10 mouse cellular contexts compared by ENCODE assay signal in the genomic region with DNA sequence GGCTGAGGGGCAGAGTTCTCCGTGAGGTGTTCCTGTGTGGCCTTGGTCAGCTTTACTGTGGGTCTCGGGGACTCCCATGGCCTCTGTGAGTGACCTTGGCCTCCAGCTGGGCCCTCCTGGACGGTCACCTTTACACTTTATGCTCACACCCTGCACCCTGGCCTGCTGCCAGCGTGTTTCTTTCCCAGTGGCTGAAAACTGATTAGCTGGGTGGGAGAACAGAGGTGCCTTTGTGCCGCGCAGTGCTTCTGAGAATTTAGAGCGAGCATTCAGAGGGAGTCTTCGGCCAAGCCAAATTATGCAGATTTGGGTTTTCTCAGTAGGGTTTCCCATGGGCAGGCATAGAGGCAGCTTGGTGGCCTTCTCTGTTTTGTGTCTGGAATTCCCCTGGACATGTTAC. TPM values are rescaled to one million over a fixed set of nuclear protein-coding genes. Genes with fewer than 3 reads are reported as not detected.
DNase-seq lines count a peak whose midpoint lies in the region; ATAC-seq and TF ChIP-seq lines count a peak whose summit lies in the region.
"Had no signal": no experiment of that assay in that cellular context is flagged by ENCODE, and none has a peak within 500 bp of the region (broad histone marks: within the 10 kb centered on the region; RNA-seq: fewer than 3 reads in every experiment).

No protein-coding gene starts in this region.

- H3K4me1 ChIP-seq in liver, embryonic 13.5 days (replicated peaks): peaks cover 20% of the 10 kb centered on the region
- peaks cover 8% of the 10 kb centered on the region; the same call in 1 of the 2 replicates for H3K4me1 ChIP-seq in liver, embryonic 12.5 days
- H3K4me1 ChIP-seq in forebrain, embryonic 12.5 days: peaks cover 26% of the 10 kb centered on the region
- H3K4me1 ChIP-seq in kidney, adult 2 months (ENCODE audit: control insufficient read depth, insufficient read depth, low read length): peaks cover 50% of the 10 kb centered on the region
- no peaks in the 10 kb centered on the region for H3K4me1 ChIP-seq in midbrain, postnatal 0 days (ENCODE audit: insufficient read depth, low read length)

- no peak for TF ChIP-seq CTCF in kidney, adult 2 months (conservative IDR thresholded peaks at IDR 0.05; ENCODE audit: insufficient read depth, insufficient read length, low read depth, low read length)
- no peak for TF ChIP-seq CTCF in midbrain, postnatal 0 days (IDR thresholded peaks at IDR 0.05)

- WGBS in liver, embryonic 13.5 days (ENCODE audit: insufficient replicate concordance): 61% methylated on average over 8 of the region's 8 CpGs
- WGBS in liver, embryonic 12.5 days (ENCODE audit: insufficient replicate concordance): 78% methylated on average over 8 of the region's 8 CpGs
- 45% methylated on average over 8 of the region's 8 CpGs for WGBS in forebrain, embryonic 12.5 days
- 19% methylated on average over 8 of the region's 8 CpGs for WGBS in kidney, adult 2 months
- 56% methylated on average over 8 of the region's 8 CpGs for WGBS in midbrain, postnatal 0 days

- no peaks in the 10 kb centered on the region for H3K27me3 ChIP-seq in liver, embryonic 13.5 days
- H3K27me3 ChIP-seq in liver, embryonic 12.5 days (replicated peaks): no peaks in the 10 kb centered on the region
- no peaks in the 10 kb centered on the region for H3K27me3 ChIP-seq in forebrain, embryonic 12.5 days
- no peaks in the 10 kb centered on the region for H3K27me3 ChIP-seq in kidney, adult 2 months (replicated peaks; ENCODE audit: control insufficient read depth, insufficient read depth, low read length)
- H3K27me3 ChIP-seq in midbrain, postnatal 0 days (ENCODE audit: insufficient read depth, low read length): no peaks in the 10 kb centered on the region

- no peak overlapping the region for H3K4me3 ChIP-seq in liver, embryonic 13.5 days (replicated peaks)
- H3K4me3 ChIP-seq in liver, embryonic 12.5 days: no peak overlapping the region
- no peak overlapping the region for H3K4me3 ChIP-seq in forebrain, embryonic 12.5 days (replicated peaks)
- no peak overlapping the region for H3K4me3 ChIP-seq in kidney, adult 2 months (ENCODE audit: insufficient read depth, low read depth, low read length)
- no peak overlapping the region for H3K4me3 ChIP-seq in midbrain, postnatal 0 days (ENCODE audit: low read depth, low read length)
- H3K4me3 ChIP-seq: myocyte had no signal

- no peak for TF ChIP-seq POLR2A in kidney, adult 2 months (IDR thresholded peaks at IDR 0.05; ENCODE audit: low read depth, low read length)

- no peak for ATAC-seq in liver, embryonic 13.5 days (ENCODE audit: low read depth)
- ATAC-seq in liver, embryonic 12.5 days: no peak
- ATAC-seq in forebrain, embryonic 12.5 days (ENCODE audit: low FRiP score): peak; percentile 66
- no peak for ATAC-seq in midbrain, postnatal 0 days (ENCODE audit: low FRiP score)
- no peak for ATAC-seq in megakaryocyte progenitor cell, adult 5-6 weeks (replicated peaks; ENCODE audit: poor library complexity)

- no peaks in the 10 kb centered on the region for H3K9me3 ChIP-seq in liver, embryonic 13.5 days (replicated peaks)
- no peaks in the 10 kb centered on the region for H3K9me3 ChIP-seq in liver, embryonic 12.5 days (replicated peaks)
- no peaks in the 10 kb centered on the region for H3K9me3 ChIP-seq in forebrain, embryonic 12.5 days
- no peaks in the 10 kb centered on the region for H3K9me3 ChIP-seq in midbrain, postnatal 0 days (ENCODE audit: low read length)

- DNase-seq in liver, embryonic 13.5 days: no peak
- peak; percentile 96 for DNase-seq in kidney, adult 2 months
- DNase-seq in midbrain, postnatal 0 days (ENCODE audit: low spot score): peak; percentile 67
- DNase-seq in adrenal gland, adult 8-10 months: no peak
- no peak for DNase-seq in spleen, postnatal 14 days (ENCODE audit: low spot score in 2 of 2)
- DNase-seq: cerebellum, adult 9-11 months had no signal

- no peak overlapping the region for H3K9ac ChIP-seq in liver, embryonic 13.5 days
- H3K9ac ChIP-seq in liver, embryonic 12.5 days: no peak overlapping the region
- no peak overlapping the region for H3K9ac ChIP-seq in forebrain, embryonic 12.5 days
- peak overlapping the region; percentile 33; the same call in 1 of the 2 replicates for H3K9ac ChIP-seq in midbrain, postnatal 0 days (replicated peaks; ENCODE audit: low read length, poor library complexity, severe bottlenecking)

- peak overlapping the region; percentile 54 for H3K27ac ChIP-seq in liver, embryonic 13.5 days
- H3K27ac ChIP-seq in liver, embryonic 12.5 days: no peak overlapping the region; the same call in 1 of the 2 replicates
- peak overlapping the region; percentile 84 for H3K27ac ChIP-seq in forebrain, embryonic 12.5 days
- H3K27ac ChIP-seq in kidney, adult 2 months (ENCODE audit: insufficient read depth, low read depth, low read length): peak overlapping the region; percentile 90
- H3K27ac ChIP-seq in midbrain, postnatal 0 days (ENCODE audit: low read depth, low read length): no peak overlapping the region

- peaks cover 9% of the 10 kb centered on the region; the same call in 1 of the 2 replicates for H3K36me3 ChIP-seq in liver, embryonic 13.5 days
- peaks cover 19% of the 10 kb centered on the region for H3K36me3 ChIP-seq in liver, embryonic 12.5 days
- H3K36me3 ChIP-seq in forebrain, embryonic 12.5 days (replicated peaks): peaks cover 33% of the 10 kb centered on the region
- H3K36me3 ChIP-seq in kidney, adult 2 months (ENCODE audit: control insufficient read depth, insufficient read depth, low read length): no peaks in the 10 kb centered on the region; the same call in 1 of the 2 replicates
- peaks cover 9% of the 10 kb centered on the region for H3K36me3 ChIP-seq in midbrain, postnatal 0 days (ENCODE audit: insufficient read depth, low read length)

- H3K4me2 ChIP-seq in liver, embryonic 13.5 days: no peak overlapping the region
- H3K4me2 ChIP-seq in liver, embryonic 12.5 days: no peak overlapping the region
- 0 out of 2 replicates have a peak overlapping the region, but pooled peaks have one; percentile 0 for H3K4me2 ChIP-seq in forebrain, embryonic 12.5 days
- no peak overlapping the region for H3K4me2 ChIP-seq in midbrain, postnatal 0 days (ENCODE audit: low read depth, low read length, poor library complexity, severe bottlenecking)

RNA-seq across cellular contexts. Expression of a gene that starts 14.3 kb away (rescaled TPM):
- 2.2 and 2.9 TPM in 2 replicates for polyA plus RNA-seq in liver, embryonic 13.5 days (2015; fragmentation: Nextera tagmentation; extraction: Ambion mirVana)
- 4.5 and 4.9 TPM in 2 replicates for polyA plus RNA-seq in liver, embryonic 12.5 days (2016; fragmentation: Nextera tagmentation; extraction: Ambion mirVana)
- 11.4 and 13.5 TPM in 2 replicates for polyA plus RNA-seq in forebrain, embryonic 12.5 days (2016; fragmentation: Nextera tagmentation; extraction: Ambion mirVana)
- 41.0 and 44.4 TPM in 2 replicates for polyA plus RNA-seq in kidney, adult 2 months (2012; rRNA removed)
- 6.6 and 6.8 TPM in 2 replicates for total RNA-seq in midbrain, postnatal 0 days (2014; rRNA removed)
- 3.9 and 5.1 TPM in 2 replicates for polyA plus RNA-seq in midbrain, postnatal 0 days (2015; fragmentation: Nextera tagmentation; extraction: Ambion mirVana)
- total RNA-seq in megakaryocyte progenitor cell, adult 5-6 weeks (2015): 0.07 and 0.42 TPM in 2 replicates
- 0.25 and 0.78 TPM in 2 replicates for total RNA-seq in megakaryocyte progenitor cell, adult 5-6 weeks (2017)
- 1 to 10 TPM; 1.9 to 2.8 (median 2.3) TPM for total RNA-seq in adrenal gland, adult 8-10 months (2022)

Comparison
In these comparisons a context has a peak if more than half of its experiments do, and no peak if none do; other contexts are left out.
1. H3K27ac ChIP-seq: peak in liver, embryonic 13.5 days (single experiment), forebrain, embryonic 12.5 days (single experiment) and kidney, adult 2 months (single experiment); none in liver, embryonic 12.5 days (single experiment) and midbrain, postnatal 0 days (single experiment).
2. DNase-seq: peak in kidney, adult 2 months (single experiment) and midbrain, postnatal 0 days (single experiment); none in liver, embryonic 13.5 days (single experiment), adrenal gland, adult 8-10 months (single experiment) and spleen, postnatal 14 days (0 of 2).